Mouse (Mus musculus) small intestine, adult 2 months (tissue): Measurements from ENCODE around the gene Gm20696. TPM values are rescaled to one million over a fixed set of nuclear protein-coding genes. Genes with fewer than 3 reads are reported as not detected.

ENCODE experiments used
- H3K27ac ChIP-seq: fragments of 200-500 bp; 2 replicates; pipeline ENCODE4 v1.5.1; 2012; ENCODE audit warnings: low read depth, low read length, control low read depth, inconsistent platforms; ENCODE audit not compliant: insufficient read depth
- H3K27me3 ChIP-seq: fragments of 200-500 bp; 2 replicates; pipeline ENCODE4 v1.6.1; 2012; ENCODE audit warnings: mild to moderate bottlenecking, moderate library complexity, low read length, inconsistent platforms; ENCODE audit not compliant: control insufficient read depth, insufficient read depth
- H3K36me3 ChIP-seq: fragments of 200-500 bp; 2 replicates; pipeline ENCODE4 v1.6.1; 2012; ENCODE audit warnings: mild to moderate bottlenecking, low read length, control low read depth, inconsistent platforms; ENCODE audit not compliant: control insufficient read depth, insufficient read depth
- H3K4me1 ChIP-seq: fragments of 200-500 bp; 2 replicates; pipeline ENCODE4 v1.6.1; 2012; ENCODE audit warnings: low read length, inconsistent platforms, mixed read lengths; ENCODE audit not compliant: control insufficient read depth, insufficient read depth, insufficient read length
- H3K4me3 ChIP-seq: fragments of 200-500 bp; 2 replicates; pipeline ENCODE4 v1.5.1; 2012; ENCODE audit warnings: low read depth, mild to moderate bottlenecking, control low read depth, inconsistent platforms, low read length, moderate library complexity
- CTCF ChIP-seq: fragments of 200-500 bp; IDR thresholded peaks from 2 replicates; pipeline ENCODE4 v1.5.1; 2012; ENCODE audit warnings: low read depth, mild to moderate bottlenecking, control low read depth, inconsistent platforms, low read length, moderate library complexity, mixed read lengths; ENCODE audit not compliant: insufficient replicate concordance, insufficient read length; ENCODE audit errors: extremely low read depth
- POLR2A ChIP-seq: fragments of 200-500 bp; IDR thresholded peaks from 2 replicates; pipeline ENCODE4 v1.6.1; 2012; ENCODE audit warnings: low read depth, mild to moderate bottlenecking, control low read depth, inconsistent platforms, low read length, moderate library complexity
- WGBS: fragments of 180-500 bp; shearing (Covaris S2); methylation state at CpG from one replicate; pipeline ENCODE4 v1.1.7; 2018; 5-methylcytosine and 5-hydroxymethylcytosine counted together
- polyA plus RNA-seq: library from polyadenylated mRNA; depleted of rRNA; stranded (reverse); fragments of >200 nt; gene quantifications from 2 replicates; pipeline ENCODE4 v1.2.3, GENCODE M21; 2012

The Gm20696 gene
- polyA plus RNA-seq, 1 experiment = 0.57 TPM

DNA sequence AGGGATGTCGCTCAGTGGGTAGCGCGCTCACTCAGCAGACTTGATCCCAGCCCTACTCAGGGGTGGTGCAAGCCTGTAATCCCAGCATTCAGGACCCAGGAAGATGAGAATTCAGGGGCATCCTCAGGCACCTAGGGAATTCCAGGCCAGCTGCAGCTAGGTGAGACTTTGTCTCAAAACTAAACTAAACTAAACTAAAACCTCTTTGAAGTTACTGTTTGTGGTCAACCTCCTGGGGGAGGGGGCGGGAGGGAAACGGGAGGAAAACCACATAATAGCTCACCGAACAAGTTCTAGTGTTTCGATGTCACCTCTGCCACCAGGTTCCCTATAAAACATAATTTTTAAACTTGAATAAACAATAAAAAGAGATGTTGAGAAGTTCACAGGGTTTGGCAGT is 168.5 kb downstream of the Gm20696 start:
- H3K27ac ChIP-seq = no peak overlapping the region
- WGBS = 85% methylated on average over 7 of the region's 7 CpGs

DNA sequence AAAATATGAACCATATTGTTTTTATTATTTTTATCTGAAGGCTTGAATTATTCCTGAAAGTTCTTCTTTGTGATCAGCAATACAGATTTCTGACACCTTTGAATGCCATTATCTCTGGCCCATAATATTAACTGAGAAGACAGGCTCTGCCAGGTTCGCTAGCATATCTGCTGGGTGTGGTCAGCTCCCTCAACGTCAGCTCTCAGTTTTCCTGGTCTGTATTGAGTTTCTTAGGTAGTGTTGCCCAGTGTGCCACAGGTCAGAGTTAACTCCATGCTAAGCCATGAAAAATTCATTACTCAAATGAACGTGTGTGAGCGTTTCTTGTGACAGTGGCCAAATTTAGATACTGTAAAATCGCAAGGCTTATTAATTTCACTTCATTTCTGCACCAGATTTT is 170.5 kb downstream of the Gm20696 start:
- no peak overlapping the region for H3K27ac ChIP-seq
- TF ChIP-seq POLR2A = no peak
- TF ChIP-seq CTCF = no peak
- no peaks in the 10 kb centered on the region; the same call in 1 of the 2 replicates for H3K36me3 ChIP-seq
- WGBS = 26% methylated on average over 5 of the region's 5 CpGs
- no peaks in the 10 kb centered on the region for H3K27me3 ChIP-seq
- peaks cover 11% of the 10 kb centered on the region; the same call in 1 of the 2 replicates for H3K4me1 ChIP-seq
- H3K4me3 ChIP-seq = no peak overlapping the region

More for the DNA sequence above, 168.5 kb downstream of the Gm20696 start:
- H3K4me3 ChIP-seq = no peak overlapping the region
- H3K27me3 ChIP-seq = no peaks in the 10 kb centered on the region
- H3K4me1 ChIP-seq = peaks cover 6% of the 10 kb centered on the region; the same call in 1 of the 2 replicates
- TF ChIP-seq POLR2A = no peak
- TF ChIP-seq CTCF = no peak
- no peaks in the 10 kb centered on the region; the same call in 1 of the 2 replicates for H3K36me3 ChIP-seq

- Histone ChIP-seq H3K36me3 (no peaks in the 10 kb centered on the region), H3K27ac (no peak overlapping the region), H3K27me3 (no peaks in the 10 kb centered on the region), H3K4me1 (peaks cover 14% of the 10 kb centered on the region; the same call in 1 of the 2 replicates), H3K4me3 (no peak overlapping the region)
- TF ChIP-seq POLR2A (no peak), CTCF (no peak)
- WGBS = 20% methylated on average over 3 of the region's 3 CpGs
Observed at GRCm38 (mm10) chr6:99492937-99493336, 173.7 kb downstream of the Gm20696 start.

DNA sequence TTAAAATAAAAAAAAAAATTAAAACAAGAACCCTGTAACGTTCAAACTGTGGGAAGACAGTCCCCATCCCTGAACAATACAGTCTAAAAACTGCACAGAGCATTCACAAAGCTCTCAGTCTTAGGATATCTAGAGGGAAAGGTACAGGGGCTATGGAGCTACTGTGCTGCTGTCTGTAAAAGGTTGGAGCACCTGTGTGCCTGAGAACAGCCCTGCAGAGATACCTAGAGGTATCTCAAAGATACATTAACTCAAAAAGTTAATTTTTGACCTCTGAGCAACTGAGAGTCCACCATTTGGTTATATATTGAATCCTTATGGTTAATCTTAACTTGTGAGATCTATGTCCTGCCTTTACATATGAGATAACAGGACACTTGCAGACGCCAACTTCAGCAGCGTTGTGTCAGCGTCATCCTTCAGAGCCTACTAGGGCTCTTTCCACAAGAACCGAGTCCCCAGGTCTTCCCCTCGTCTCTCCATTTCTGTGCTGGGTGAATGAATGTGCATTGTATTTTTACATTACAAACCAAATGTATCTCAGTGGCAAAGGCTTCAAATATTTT is 174.5 kb downstream of the Gm20696 start:
- H3K27ac ChIP-seq = no peak overlapping the region
- H3K27me3 ChIP-seq = no peaks in the 10 kb centered on the region
- TF ChIP-seq POLR2A = no peak
- TF ChIP-seq CTCF = no peak
- no peak overlapping the region for H3K4me3 ChIP-seq
- WGBS = 41% methylated on average over 6 of the region's 6 CpGs
- H3K4me1 ChIP-seq = peaks cover 14% of the 10 kb centered on the region; the same call in 1 of the 2 replicates
- H3K36me3 ChIP-seq = no peaks in the 10 kb centered on the region

- H3K27ac ChIP-seq = no peak overlapping the region
- peaks cover 12% of the 10 kb centered on the region; the same call in 1 of the 2 replicates for H3K4me1 ChIP-seq
- TF ChIP-seq CTCF (no peak), POLR2A (no peak)
- WGBS = 82% methylated on average over 3 of the region's 3 CpGs
- H3K4me3 ChIP-seq = no peak overlapping the region
- H3K36me3 ChIP-seq = no peaks in the 10 kb centered on the region
- no peaks in the 10 kb centered on the region for H3K27me3 ChIP-seq
Observed at GRCm38 (mm10) chr6:99491146-99491545, 175.5 kb downstream of the Gm20696 start.

GRCm38 (mm10) chr6:99489900-99490648 is 176.5 kb downstream of the Gm20696 start:
- no peak overlapping the region for H3K4me3 ChIP-seq
- H3K36me3 ChIP-seq = no peaks in the 10 kb centered on the region
- 82% methylated on average over 8 of the region's 8 CpGs for WGBS
- H3K4me1 ChIP-seq = peaks cover 19% of the 10 kb centered on the region; the same call in 1 of the 2 replicates
- H3K27me3 ChIP-seq = no peaks in the 10 kb centered on the region
- no peak overlapping the region for H3K27ac ChIP-seq
- TF ChIP-seq POLR2A (no peak), CTCF (no peak)

- Histone ChIP-seq H3K4me1 (peaks cover 19% of the 10 kb centered on the region; the same call in 1 of the 2 replicates), H3K27ac (no peak overlapping the region), H3K4me3 (no peak overlapping the region), H3K27me3 (no peaks in the 10 kb centered on the region), H3K36me3 (no peaks in the 10 kb centered on the region)
- 69% methylated on average over 10 of the region's 10 CpGs for WGBS
- TF ChIP-seq CTCF = no peak
- TF ChIP-seq POLR2A = no peak
Observed at GRCm38 (mm10) chr6:99489423-99489822, 177.2 kb downstream of the Gm20696 start.
